Mouse (Mus musculus) ES-Bruce4 (cell line): Measurements from ENCODE around the gene Grin3a.

Experiments
- CTCF ChIP-seq: IDR thresholded peaks from one replicate; pipeline ENCODE4 v1.8.1; 2011; ENCODE audit warnings: low read depth, low read length
- EP300 ChIP-seq: IDR thresholded peaks from 2 replicates; pipeline ENCODE4 v1.6.1; 2011; ENCODE audit warnings: low read depth, low read length; ENCODE audit not compliant: insufficient read depth

- TF ChIP-seq CTCF (no peak), EP300 (no peak)
Measured at GRCm38 (mm10) chr4:49691405-49692194, 153.9 kb downstream of the Grin3a start.
